Mouse (Mus musculus) spleen, adult 2 months (tissue): ENCODE data around the gene Ddr1.

Source experiments
- CTCF ChIP-seq: fragments of 200-500 bp; IDR thresholded peaks from 2 replicates; pipeline ENCODE4 v1.5.1; 2011; ENCODE audit warnings: mild to moderate bottlenecking, inconsistent platforms; ENCODE audit not compliant: insufficient read depth, insufficient read length, insufficient replicate concordance; ENCODE audit errors: extremely low read depth
- POLR2A ChIP-seq: fragments of 200-500 bp; IDR thresholded peaks from 2 replicates; pipeline ENCODE4 v1.6.1; 2011; ENCODE audit warnings: low read depth, low read length, inconsistent platforms

- no peak for TF ChIP-seq POLR2A
- peak; percentile 75; the same call in 1 of the 2 replicates for TF ChIP-seq CTCF
These were observed 32.0 kb upstream of the Ddr1 start for GRCm38 (mm10) chr17:35736280-35736960.
